Mouse (Mus musculus): ENCODE data around the gene Sdcbp2. TPM values are rescaled to one million over a fixed set of nuclear protein-coding genes. Genes with fewer than 3 reads are reported as not detected.

The Sdcbp2 gene
- polyA plus RNA-seq (2015; fragmentation: Nextera tagmentation; extraction: Ambion mirVana), result 1.7 and 2.4 TPM in 2 replicates

GRCm38 (mm10) chr2:151571873-151572700 is at the start of gene Sdcbp2:
TSS of gene Sdcbp2 (plus strand) at chr2:151572622.
- Histone ChIP-seq H3K9me3 (no peaks in the 10 kb centered on the region), H3K27me3 (no peaks in the 10 kb centered on the region), H3K9ac (no peak within 1 kb of the TSS), H3K4me1 (peaks cover 13% of the 10 kb centered on the region), H3K4me3 (no peak within 1 kb of the TSS), H3K36me3 (no peaks in the 10 kb centered on the region), H3K4me2 (no peak within 1 kb of the TSS), H3K27ac (no peak within 1 kb of the TSS)
- no peak for ATAC-seq (ENCODE audit: insufficient number of reproducible peaks, low FRiP score, low TSS enrichment, low read depth)
- 71% methylated on average over 17 of the region's 17 CpGs for WGBS

GRCm38 (mm10) chr2:151524324-151525041 is 47.9 kb upstream of the Sdcbp2 start:
- no peaks in the 10 kb centered on the region for H3K4me1 ChIP-seq
- H3K27ac ChIP-seq, result no peak overlapping the region
- ATAC-seq (ENCODE audit: insufficient number of reproducible peaks, low FRiP score, low TSS enrichment, low read depth), result no peak
- WGBS, result 67% methylated on average over 4 of the region's 4 CpGs
- H3K9me3 ChIP-seq, result no peaks in the 10 kb centered on the region
- H3K4me3 ChIP-seq, result no peak overlapping the region
- peaks cover 18% of the 10 kb centered on the region; the same call in 1 of the 2 replicates for H3K36me3 ChIP-seq
- no peaks in the 10 kb centered on the region for H3K27me3 ChIP-seq
- no peak overlapping the region for H3K4me2 ChIP-seq
- H3K9ac ChIP-seq, result no peak overlapping the region

- 72% methylated on average over 2 of the region's 2 CpGs for WGBS
- Histone ChIP-seq H3K36me3 (peaks cover 11% of the 10 kb centered on the region; the same call in 1 of the 2 replicates), H3K4me2 (no peak overlapping the region), H3K9ac (no peak overlapping the region), H3K27me3 (no peaks in the 10 kb centered on the region), H3K4me1 (no peaks in the 10 kb centered on the region), H3K9me3 (no peaks in the 10 kb centered on the region), H3K27ac (no peak overlapping the region), H3K4me3 (no peak overlapping the region)
- no peak for ATAC-seq (ENCODE audit: insufficient number of reproducible peaks, low FRiP score, low TSS enrichment, low read depth)
Observed at GRCm38 (mm10) chr2:151525520-151525919, 46.9 kb upstream of the Sdcbp2 start.

- H3K9ac ChIP-seq, result no peak overlapping the region
- WGBS, result 71% methylated on average over 1 of the region's 1 CpGs
- H3K4me2 ChIP-seq, result no peak overlapping the region
- H3K9me3 ChIP-seq, result no peaks in the 10 kb centered on the region
- no peaks in the 10 kb centered on the region for H3K36me3 ChIP-seq
- no peak overlapping the region for H3K27ac ChIP-seq
- no peak overlapping the region for H3K4me3 ChIP-seq
- H3K4me1 ChIP-seq, result no peaks in the 10 kb centered on the region
- H3K27me3 ChIP-seq, result no peaks in the 10 kb centered on the region
- no peak for ATAC-seq (ENCODE audit: insufficient number of reproducible peaks, low FRiP score, low TSS enrichment, low read depth)
Observed at GRCm38 (mm10) chr2:151528066-151528465, 44.4 kb upstream of the Sdcbp2 start.

GRCm38 (mm10) chr2:151529169-151529568 is 43.3 kb upstream of the Sdcbp2 start:
- ATAC-seq (ENCODE audit: insufficient number of reproducible peaks, low FRiP score, low TSS enrichment, low read depth), result no peak

GRCm38 (mm10) chr2:151530378-151531230 is 41.8 kb upstream of the Sdcbp2 start:
- no peak overlapping the region for H3K9ac ChIP-seq
- no peaks in the 10 kb centered on the region for H3K36me3 ChIP-seq
- no peak overlapping the region for H3K27ac ChIP-seq
- no peak for ATAC-seq (ENCODE audit: insufficient number of reproducible peaks, low FRiP score, low TSS enrichment, low read depth)
- no peaks in the 10 kb centered on the region for H3K4me1 ChIP-seq
- whole genome bisulfite sequencing, result 47% methylated on average over 8 of the region's 8 CpGs
- H3K4me2 ChIP-seq, result no peak overlapping the region
- H3K9me3 ChIP-seq, result no peaks in the 10 kb centered on the region
- H3K4me3 ChIP-seq, result no peak overlapping the region
- no peaks in the 10 kb centered on the region for H3K27me3 ChIP-seq

More at GRCm38 (mm10) chr2:151529169-151529568, 43.3 kb upstream of the Sdcbp2 start:
- no peak overlapping the region for H3K4me2 ChIP-seq
- H3K27ac ChIP-seq, result no peak overlapping the region
- no peaks in the 10 kb centered on the region for H3K4me1 ChIP-seq
- no peak overlapping the region for H3K4me3 ChIP-seq
- H3K27me3 ChIP-seq, result no peaks in the 10 kb centered on the region
- H3K9me3 ChIP-seq, result no peaks in the 10 kb centered on the region
- H3K36me3 ChIP-seq, result no peaks in the 10 kb centered on the region
- H3K9ac ChIP-seq, result no peak overlapping the region

- Histone ChIP-seq H3K27me3 (no peaks in the 10 kb centered on the region), H3K27ac (no peak overlapping the region), H3K4me1 (no peaks in the 10 kb centered on the region), H3K36me3 (no peaks in the 10 kb centered on the region), H3K4me3 (no peak overlapping the region), H3K9me3 (no peaks in the 10 kb centered on the region), H3K9ac (no peak overlapping the region), H3K4me2 (no peak overlapping the region)
- 77% methylated on average over 6 of the region's 6 CpGs for WGBS
- no peak for ATAC-seq (ENCODE audit: insufficient number of reproducible peaks, low FRiP score, low TSS enrichment, low read depth)
Observed at GRCm38 (mm10) chr2:151533632-151534031, 38.8 kb upstream of the Sdcbp2 start.

GRCm38 (mm10) chr2:151535961-151536617 is 36.3 kb upstream of the Sdcbp2 start:
- Histone ChIP-seq H3K4me3 (no peak overlapping the region), H3K27ac (0 out of 2 replicates have a peak overlapping the region, but pooled peaks have one; percentile 22), H3K4me2 (no peak overlapping the region), H3K36me3 (no peaks in the 10 kb centered on the region), H3K4me1 (no peaks in the 10 kb centered on the region), H3K9ac (no peak overlapping the region), H3K27me3 (no peaks in the 10 kb centered on the region), H3K9me3 (no peaks in the 10 kb centered on the region)
- ATAC-seq (ENCODE audit: insufficient number of reproducible peaks, low FRiP score, low TSS enrichment, low read depth), result no peak
- WGBS, result 86% methylated on average over 1 of the region's 1 CpGs

- no peak overlapping the region for H3K4me2 ChIP-seq
- H3K4me3 ChIP-seq, result no peak overlapping the region
- H3K27ac ChIP-seq, result 0 out of 2 replicates have a peak overlapping the region, but pooled peaks have one; percentile 22
- no peaks in the 10 kb centered on the region for H3K36me3 ChIP-seq
- H3K4me1 ChIP-seq, result peaks cover 3% of the 10 kb centered on the region; the same call in 1 of the 2 replicates
- H3K27me3 ChIP-seq, result no peaks in the 10 kb centered on the region
- no peak for ATAC-seq (ENCODE audit: insufficient number of reproducible peaks, low FRiP score, low TSS enrichment, low read depth)
- WGBS, result 62% methylated on average over 5 of the region's 5 CpGs
- no peak overlapping the region for H3K9ac ChIP-seq
- no peaks in the 10 kb centered on the region for H3K9me3 ChIP-seq
Observed at GRCm38 (mm10) chr2:151536618-151536974, 35.8 kb upstream of the Sdcbp2 start.

GRCm38 (mm10) chr2:151538646-151539045 is 33.8 kb upstream of the Sdcbp2 start:
- Histone ChIP-seq H3K9ac (no peak overlapping the region), H3K36me3 (no peaks in the 10 kb centered on the region), H3K27ac (no peak overlapping the region), H3K4me2 (no peak overlapping the region), H3K4me3 (no peak overlapping the region), H3K27me3 (no peaks in the 10 kb centered on the region), H3K4me1 (peaks cover 10% of the 10 kb centered on the region; the same call in 1 of the 2 replicates), H3K9me3 (no peaks in the 10 kb centered on the region)
- 63% methylated on average over 4 of the region's 4 CpGs for whole genome bisulfite sequencing
- ATAC-seq (ENCODE audit: insufficient number of reproducible peaks, low FRiP score, low TSS enrichment, low read depth), result no peak

All from limb, embryonic 15.5 days (tissue).